Mouse (Mus musculus) hindbrain, postnatal 0 days (tissue): Measurements from ENCODE around the gene Pnmal1. TPM values are rescaled to one million over a fixed set of nuclear protein-coding genes. Genes with fewer than 3 reads are reported as not detected.

Experiments used
- ATAC-seq: fragments of 200-750 bp; cut with Nextera tagmentation; 2 replicates; pipeline ENCODE4 v1.8.0; 2017; ENCODE audit warnings: mild to moderate bottlenecking, moderate TSS enrichment, moderate library complexity
- DNase-seq: peaks from one replicate; pipeline ENCODE4 v3.0.0-alpha.2; 2015; ENCODE audit warnings: low spot score
- H3K27ac ChIP-seq: fragments of 300-500 bp; sonication (generic); 2 replicates; pipeline ENCODE4 v1.5.1; 2014; ENCODE audit warnings: mild to moderate bottlenecking
- H3K27me3 ChIP-seq: fragments of 300-500 bp; sonication (generic); 2 replicates; pipeline ENCODE4 v1.6.1; 2014; ENCODE audit warnings: low read length, mixed read lengths; ENCODE audit not compliant: insufficient read depth
- H3K36me3 ChIP-seq: fragments of 300-500 bp; sonication (generic); 2 replicates; pipeline ENCODE4 v1.6.1; 2014; ENCODE audit warnings: low read length, mixed read lengths; ENCODE audit not compliant: insufficient read depth
- H3K4me1 ChIP-seq: fragments of 300-500 bp; sonication (generic); 2 replicates; pipeline ENCODE4 v1.6.1; 2014; ENCODE audit warnings: antibody characterized with exemption, low read length, mixed read lengths; ENCODE audit not compliant: insufficient read depth
- H3K4me2 ChIP-seq: fragments of 300-500 bp; sonication (generic); 2 replicates; pipeline ENCODE4 v1.6.1; 2014; ENCODE audit warnings: low read depth, mild to moderate bottlenecking, low read length, moderate library complexity, mixed read lengths
- H3K4me3 ChIP-seq: fragments of 300-500 bp; sonication (generic); 2 replicates; pipeline ENCODE4 v1.5.1; 2014; ENCODE audit warnings: low read length
- H3K9ac ChIP-seq: fragments of 300-500 bp; sonication (generic); replicated peaks from 2 replicates; pipeline ENCODE4 v1.6.1; 2014; ENCODE audit warnings: mild to moderate bottlenecking, low read length, moderate library complexity, mixed read lengths
- H3K9me3 ChIP-seq: fragments of 300-500 bp; sonication (generic); 2 replicates; pipeline ENCODE4 v1.6.1; 2016; ENCODE audit warnings: low read length, mixed read lengths
- CTCF ChIP-seq: IDR thresholded peaks from 2 replicates; pipeline ENCODE4 v1.5.1; 2016; ENCODE audit warnings: antibody characterized with exemption, control low read depth, low read depth
- WGBS: fragments of 180-500 bp; shearing (Covaris S2); extraction: QIAGEN DNeasy Blood & Tissue Kit; methylation state at CpG from one replicate; pipeline ENCODE4 v1.1.7; 2014; 5-methylcytosine and 5-hydroxymethylcytosine counted together
- polyA plus RNA-seq: library from polyadenylated mRNA; unstranded; fragments of >200 nt; fragmentation: Nextera tagmentation; extraction: Ambion mirVana; gene quantifications from 2 replicates; pipeline ENCODE4 v1.2.1, GENCODE M21; 2015
- total RNA-seq: library from RNA; depleted of rRNA; stranded (reverse); fragments of >200 nt; gene quantifications from 2 replicates; pipeline ENCODE4 v1.2.3, GENCODE M21; 2014; rRNA removed

Pnmal1 gene
- total and polyA plus RNA-seq, 2 experiments from 2014 or later = 24.3 to 40.9 TPM

- peak; percentile 95 for TF ChIP-seq CTCF
- Histone ChIP-seq H3K4me3 (no peak overlapping the region), H3K36me3 (peaks cover 62% of the 10 kb centered on the region), H3K27ac (no peak overlapping the region), H3K9me3 (no peaks in the 10 kb centered on the region), H3K27me3 (no peaks in the 10 kb centered on the region), H3K4me1 (no peaks in the 10 kb centered on the region), H3K9ac (no peak overlapping the region), H3K4me2 (no peak overlapping the region)
- 79% methylated on average over 4 of the region's 4 CpGs for WGBS
- ATAC-seq (peak; percentile 53), DNase-seq (peak; percentile 65)
These were observed 47.8 kb downstream of the Pnmal1 start for GRCm38 (mm10) chr7:17007300-17007699.

- ATAC-seq = no peak
- H3K27me3 ChIP-seq = no peaks in the 10 kb centered on the region
- peaks cover 71% of the 10 kb centered on the region for H3K36me3 ChIP-seq
- no peaks in the 10 kb centered on the region for H3K9me3 ChIP-seq
- peak overlapping the region; percentile 26; the same call in 1 of the 2 replicates for H3K27ac ChIP-seq
- TF ChIP-seq CTCF = no peak
- no peak for DNase-seq
- 93% methylated on average over 16 of the region's 16 CpGs for WGBS
- H3K4me2 ChIP-seq = no peak overlapping the region
- H3K4me1 ChIP-seq = no peaks in the 10 kb centered on the region
- H3K4me3 ChIP-seq = no peak overlapping the region
- H3K9ac ChIP-seq = no peak overlapping the region
These were observed 50.0 kb downstream of the Pnmal1 start for GRCm38 (mm10) chr7:17009326-17010009.

- WGBS = 79% methylated on average over 5 of the region's 5 CpGs
- DNase-seq = no peak
- Histone ChIP-seq H3K9me3 (no peaks in the 10 kb centered on the region), H3K4me1 (no peaks in the 10 kb centered on the region), H3K4me2 (no peak overlapping the region), H3K9ac (no peak overlapping the region), H3K27me3 (no peaks in the 10 kb centered on the region), H3K36me3 (peaks cover 69% of the 10 kb centered on the region), H3K4me3 (no peak overlapping the region), H3K27ac (peak overlapping the region; percentile 26; the same call in 1 of the 2 replicates)
- ATAC-seq = no peak
- TF ChIP-seq CTCF = no peak
These were observed 50.5 kb downstream of the Pnmal1 start for GRCm38 (mm10) chr7:17010010-17010347.

- H3K36me3 ChIP-seq = peaks cover 55% of the 10 kb centered on the region; the same call in 1 of the 2 replicates
- TF ChIP-seq CTCF = no peak
- DNase-seq (no peak), ATAC-seq (no peak)
- no peak overlapping the region for H3K4me3 ChIP-seq
- H3K4me1 ChIP-seq = peaks cover 6% of the 10 kb centered on the region; the same call in 1 of the 2 replicates
- no peak overlapping the region for H3K9ac ChIP-seq
- H3K27me3 ChIP-seq = no peaks in the 10 kb centered on the region
- H3K27ac ChIP-seq = no peak overlapping the region
- H3K4me2 ChIP-seq = no peak overlapping the region
- no peaks in the 10 kb centered on the region for H3K9me3 ChIP-seq
- WGBS = 84% methylated on average over 7 of the region's 7 CpGs
These were observed 52.6 kb downstream of the Pnmal1 start for GRCm38 (mm10) chr7:17011909-17012590.

Other genes starting within 250 kb of the Pnmal1 start
- not detected in 2 replicates for gene Ceacam9, start 237.8 kb upstream of the Pnmal1 start, total RNA-seq
- gene Ceacam9, start 237.8 kb upstream of the Pnmal1 start, polyA plus RNA-seq = 0.67 and 0.68 TPM in 2 replicates
- gene Ap2s1, start 221.3 kb upstream of the Pnmal1 start, total RNA-seq = 556 and 619 TPM in 2 replicates
- gene Ap2s1, start 221.3 kb upstream of the Pnmal1 start, polyA plus RNA-seq = 501 and 524 TPM in 2 replicates
- 18.1 and 19.2 TPM in 2 replicates for gene Slc1a5, start 178.3 kb upstream of the Pnmal1 start, total RNA-seq
- 9.5 and 9.7 TPM in 2 replicates for gene Slc1a5, start 178.3 kb upstream of the Pnmal1 start, polyA plus RNA-seq
- gene Strn4, start 143.8 kb upstream of the Pnmal1 start, total RNA-seq = 234 and 248 TPM in 2 replicates
- gene Strn4, start 143.8 kb upstream of the Pnmal1 start, polyA plus RNA-seq = 128 and 141 TPM in 2 replicates
- gene Fkrp, start 142.9 kb upstream of the Pnmal1 start, total RNA-seq = 63.1 and 73.8 TPM in 2 replicates
- gene Fkrp, start 142.9 kb upstream of the Pnmal1 start, polyA plus RNA-seq = 45.2 and 45.4 TPM in 2 replicates
- gene Prkd2, start 116.8 kb upstream of the Pnmal1 start, total RNA-seq = 4.3 and 5.4 TPM in 2 replicates
- gene Prkd2, start 116.8 kb upstream of the Pnmal1 start, polyA plus RNA-seq = 4.3 and 4.8 TPM in 2 replicates
- 85.9 and 95.6 TPM in 2 replicates for gene Dact3, start 84.4 kb upstream of the Pnmal1 start, total RNA-seq
- gene Dact3, start 84.4 kb upstream of the Pnmal1 start, polyA plus RNA-seq = 7.2 TPM in 2 replicates
- 4.1 TPM in 1 of 2 replicates, not detected in the other for gene Gng8, start 67.9 kb upstream of the Pnmal1 start, total RNA-seq
- gene Gng8, start 67.9 kb upstream of the Pnmal1 start, polyA plus RNA-seq = 0.62 and 4.7 TPM in 2 replicates
- 0.18 and 0.21 TPM in 2 replicates for gene Ptgir, start 53.2 kb upstream of the Pnmal1 start, total RNA-seq
- 0.05 TPM in 2 replicates for gene Ptgir, start 53.2 kb upstream of the Pnmal1 start, polyA plus RNA-seq
- 1,865 and 2,018 TPM in 2 replicates for gene Calm3, start 35.6 kb upstream of the Pnmal1 start, total RNA-seq
- 435 and 441 TPM in 2 replicates for gene Calm3, start 35.6 kb upstream of the Pnmal1 start, polyA plus RNA-seq
- 106 and 118 TPM in 2 replicates for gene Pnmal2, start 15.0 kb upstream of the Pnmal1 start, total RNA-seq
- gene Pnmal2, start 15.0 kb upstream of the Pnmal1 start, polyA plus RNA-seq = 138 and 139 TPM in 2 replicates
- 36.9 and 41.7 TPM in 2 replicates for gene Gm42372, start 23.4 kb downstream of the Pnmal1 start, total RNA-seq
- 8.2 and 8.9 TPM in 2 replicates for gene Gm42372, start 23.4 kb downstream of the Pnmal1 start, polyA plus RNA-seq
- gene Ccdc8, start 33.0 kb downstream of the Pnmal1 start, total RNA-seq = 6.0 and 7.1 TPM in 2 replicates
- gene Ccdc8, start 33.0 kb downstream of the Pnmal1 start, polyA plus RNA-seq = 3.0 and 3.6 TPM in 2 replicates
- gene Ppp5c, start 68.2 kb downstream of the Pnmal1 start, total RNA-seq = 68.9 and 86.0 TPM in 2 replicates
- 140 and 143 TPM in 2 replicates for gene Ppp5c, start 68.2 kb downstream of the Pnmal1 start, polyA plus RNA-seq
- gene Hif3a, start 102.7 kb downstream of the Pnmal1 start, total RNA-seq = 5.7 and 22.1 TPM in 2 replicates
- gene Hif3a, start 102.7 kb downstream of the Pnmal1 start, polyA plus RNA-seq = 2.5 and 3.4 TPM in 2 replicates
- 3.4 and 4.4 TPM in 2 replicates for gene Psg16, start 114.4 kb downstream of the Pnmal1 start, total RNA-seq
- 5.8 and 6.6 TPM in 2 replicates for gene Psg16, start 114.4 kb downstream of the Pnmal1 start, polyA plus RNA-seq
- gene Ceacam3, start 190.6 kb downstream of the Pnmal1 start, total RNA-seq = 0.37 and 0.58 TPM in 2 replicates
- 0.05 TPM in 2 replicates for gene Ceacam3, start 190.6 kb downstream of the Pnmal1 start, polyA plus RNA-seq
- gene Psg29, start 243.8 kb downstream of the Pnmal1 start, total RNA-seq = 0.04 and 0.10 TPM in 2 replicates
- not detected in 2 replicates for gene Psg29, start 243.8 kb downstream of the Pnmal1 start, polyA plus RNA-seq